Mouse (Mus musculus) megakaryocyte, adult 5-6 weeks (primary cell): Measurements from ENCODE around the gene Itga5. TPM values are rescaled to one million over a fixed set of nuclear protein-coding genes. Genes with fewer than 3 reads are reported as not detected.

ENCODE experiments used
- ATAC-seq: 2 replicates; pipeline ENCODE4 v1.8.0; 2016; ENCODE audit warnings: mild to moderate bottlenecking, inconsistent platforms; ENCODE audit not compliant: poor library complexity, severe bottlenecking
- total RNA-seq, 2 experiments: library from RNA; stranded (forward) in 1 of 2; stranded (reverse) in 1 of 2; fragments of 153-499, 151-499 nt in 1 of 2; fragments of 221-1000, 200-1000 nt in 1 of 2; gene quantifications; 2 replicates each; pipeline versions ENCODE4 v1.2.3 to v1.2.4; 2015 to 2017

Itga5 gene
- total RNA-seq, 2 experiments from 2014 or later: 9.5 to 21.4 TPM

DNA sequence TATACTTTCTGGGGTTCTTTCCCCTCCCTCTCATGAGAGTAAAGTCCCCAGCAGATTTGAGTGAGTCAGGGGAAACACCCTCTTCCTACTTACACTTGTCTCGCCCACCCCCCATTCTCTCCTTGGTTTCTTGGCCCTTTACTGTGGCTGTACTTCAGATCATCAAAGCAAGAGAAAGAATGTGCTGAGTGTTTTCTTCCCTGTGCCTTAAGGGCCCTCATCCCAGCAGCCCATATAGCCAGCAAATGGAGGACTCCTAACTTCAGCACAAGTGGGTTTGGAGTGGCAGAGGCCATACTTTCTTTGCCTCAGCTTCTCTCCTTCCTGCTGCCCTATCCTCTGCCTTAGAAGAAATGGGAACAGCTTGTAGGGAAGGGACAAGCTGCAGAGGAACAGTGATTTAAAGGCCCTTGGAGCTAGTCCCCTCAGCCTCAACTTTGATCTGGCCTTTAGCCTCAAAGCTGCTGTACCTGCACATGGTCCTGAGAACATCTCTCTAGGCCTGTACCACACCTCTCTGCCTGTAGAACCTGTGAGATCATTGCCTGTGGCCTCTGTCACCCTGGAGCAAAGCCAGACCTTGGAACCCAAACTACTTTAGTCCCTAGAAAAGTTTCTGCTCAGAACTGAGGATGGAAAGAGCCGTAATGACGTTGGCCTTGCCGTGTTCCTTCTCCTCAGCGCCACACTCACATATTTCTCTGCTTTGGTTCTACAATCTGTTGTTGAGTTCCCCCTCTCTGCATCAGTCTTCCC lies 67.5 kb downstream of the Itga5 start:
- no peak for ATAC-seq

DNA sequence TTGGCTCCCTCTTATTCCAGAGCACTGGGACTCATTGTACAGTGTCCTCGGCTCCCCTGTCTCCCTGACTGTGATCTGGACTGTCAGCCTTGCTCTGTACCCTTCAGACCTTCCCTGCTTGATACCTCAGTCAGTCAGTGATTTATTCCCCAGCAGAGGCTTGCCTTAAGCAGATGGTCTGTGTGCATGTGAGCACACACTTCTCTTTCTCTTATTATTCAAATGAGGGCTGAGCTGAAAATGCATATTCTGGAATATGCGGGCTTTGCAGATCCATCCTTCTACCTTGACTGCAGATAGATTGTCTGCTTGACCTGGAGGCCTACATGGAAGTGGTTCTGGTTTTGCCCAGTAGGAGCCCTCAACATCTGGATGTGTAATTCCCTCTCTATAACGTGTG lies 68.5 kb downstream of the Itga5 start:
- no peak for ATAC-seq

DNA sequence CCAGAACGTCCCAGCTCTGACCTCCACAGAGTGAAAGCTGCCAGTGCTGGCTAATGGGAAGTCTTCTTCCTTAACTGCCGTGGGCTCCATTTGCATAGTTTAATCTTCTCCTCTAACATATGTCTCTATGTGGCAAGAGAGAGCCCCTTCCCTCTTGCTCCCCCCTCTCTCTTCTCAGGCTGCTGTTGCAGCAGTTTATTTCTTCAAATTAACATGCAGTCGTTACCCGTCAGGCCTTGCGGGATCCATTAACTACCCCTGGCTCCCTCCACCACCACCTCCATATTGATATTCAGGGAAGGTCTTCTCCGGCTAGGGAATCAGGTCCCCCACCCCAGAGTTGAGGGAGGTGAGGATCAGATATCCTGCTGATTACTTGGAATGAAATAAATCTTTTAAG lies 69.2 kb downstream of the Itga5 start:
- ATAC-seq: no peak

DNA sequence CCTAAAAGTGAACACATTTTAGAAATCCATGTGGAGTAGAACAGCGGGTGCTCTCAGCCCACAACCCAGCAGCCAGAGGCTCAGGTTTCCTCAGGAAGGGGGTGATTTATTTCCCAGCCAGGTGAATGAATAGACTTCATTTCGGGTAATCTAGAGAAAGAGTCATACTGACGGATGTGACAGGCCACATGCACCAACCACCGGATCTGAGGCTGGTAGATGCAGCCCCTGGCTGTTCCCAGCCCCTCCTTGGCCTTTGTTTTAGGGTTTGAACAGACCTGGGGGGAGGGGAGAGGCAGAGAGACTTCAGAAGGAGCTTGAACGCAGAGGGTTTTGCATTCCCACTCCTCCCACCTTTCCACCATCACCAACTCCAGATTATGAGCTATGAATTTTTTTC lies 70.7 kb downstream of the Itga5 start:
- ATAC-seq: no peak

DNA sequence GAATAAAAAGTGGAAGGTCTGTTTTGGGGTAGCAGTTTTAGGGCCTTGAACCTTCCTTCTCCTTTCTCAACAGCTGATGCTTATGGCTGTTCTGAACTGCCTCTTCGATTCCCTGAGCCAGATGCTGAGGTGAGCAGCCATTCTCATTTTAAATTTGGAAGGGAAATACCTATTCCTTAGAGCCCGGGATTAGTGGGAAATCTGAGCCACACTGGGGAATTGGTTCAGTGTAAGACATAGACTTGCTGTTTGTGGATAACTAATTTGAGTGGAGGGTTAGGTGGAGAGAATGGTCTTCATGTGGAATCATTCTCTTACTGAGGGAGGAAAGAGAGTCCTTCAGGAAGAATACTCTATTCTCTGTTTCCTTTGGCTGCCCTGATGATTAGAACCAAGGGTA lies 71.9 kb downstream of the Itga5 start:
- ATAC-seq: no peak

Other genes with a start within 250 kb of the Itga5 start
- 2.8 and 3.9 TPM in 2 replicates for gene Smug1, start 199.7 kb downstream of the Itga5 start, total RNA-seq (2015)
- 3.3 and 3.8 TPM in 2 replicates for gene Smug1, start 199.7 kb downstream of the Itga5 start, total RNA-seq (2017)
- gene Cbx5, start 126.9 kb downstream of the Itga5 start, total RNA-seq (2015): 56.0 and 60.5 TPM in 2 replicates
- 113 and 133 TPM in 2 replicates for gene Cbx5, start 126.9 kb downstream of the Itga5 start, total RNA-seq (2017)
- 320 and 365 TPM in 2 replicates for gene Hnrnpa1, start 126.3 kb downstream of the Itga5 start, total RNA-seq (2015)
- gene Hnrnpa1, start 126.3 kb downstream of the Itga5 start, total RNA-seq (2017): 765 and 767 TPM in 2 replicates
- 205 and 258 TPM in 2 replicates for gene Nfe2, start 108.4 kb downstream of the Itga5 start, total RNA-seq (2015)
- gene Nfe2, start 108.4 kb downstream of the Itga5 start, total RNA-seq (2017): 218 and 249 TPM in 2 replicates
- gene Copz1, start 94.0 kb downstream of the Itga5 start, total RNA-seq (2015): 246 and 255 TPM in 2 replicates
- 87.7 and 93.9 TPM in 2 replicates for gene Copz1, start 94.0 kb downstream of the Itga5 start, total RNA-seq (2017)
- 2.9 and 3.8 TPM in 2 replicates for gene Gpr84, start 56.2 kb downstream of the Itga5 start, total RNA-seq (2015)
- 1.7 and 3.3 TPM in 2 replicates for gene Gpr84, start 56.2 kb downstream of the Itga5 start, total RNA-seq (2017)
- gene Zfp385a, start 26.7 kb downstream of the Itga5 start, total RNA-seq (2015): 35.8 and 40.1 TPM in 2 replicates
- gene Zfp385a, start 26.7 kb downstream of the Itga5 start, total RNA-seq (2017): 6.8 and 9.4 TPM in 2 replicates
- 4.4 and 6.8 TPM in 2 replicates for gene Gtsf1, start 63.7 kb upstream of the Itga5 start, total RNA-seq (2015)
- 1.3 and 1.5 TPM in 2 replicates for gene Gtsf1, start 63.7 kb upstream of the Itga5 start, total RNA-seq (2017)
- not detected in 2 replicates for gene Gtsf2, start 81.7 kb upstream of the Itga5 start, total RNA-seq (2015)
- gene Gtsf2, start 81.7 kb upstream of the Itga5 start, total RNA-seq (2017): not detected in 2 replicates
- 133 and 136 TPM in 2 replicates for gene Nckap1l, start 87.0 kb upstream of the Itga5 start, total RNA-seq (2015)
- 191 and 203 TPM in 2 replicates for gene Nckap1l, start 87.0 kb upstream of the Itga5 start, total RNA-seq (2017)
- gene Pde1b, start 136.3 kb upstream of the Itga5 start, total RNA-seq (2015): 13.2 and 16.8 TPM in 2 replicates
- gene Pde1b, start 136.3 kb upstream of the Itga5 start, total RNA-seq (2017): 8.2 and 12.9 TPM in 2 replicates
- gene Ppp1r1a, start 171.2 kb upstream of the Itga5 start, total RNA-seq (2015): not detected in 2 replicates
- gene Ppp1r1a, start 171.2 kb upstream of the Itga5 start, total RNA-seq (2017): not detected in 2 replicates
- not detected in 2 replicates for gene Glycam1, start 198.3 kb upstream of the Itga5 start, total RNA-seq (2015)
- gene Glycam1, start 198.3 kb upstream of the Itga5 start, total RNA-seq (2017): not detected in 2 replicates